Mouse (Mus musculus) heart, embryonic 10.5 days (tissue): Measurements from ENCODE around the gene Lclat1. TPM values are rescaled to one million over a fixed set of nuclear protein-coding genes. Genes with fewer than 3 reads are reported as not detected.

Source experiments
- DNase-seq: peaks from one replicate; pipeline ENCODE4 v3.0.0-alpha.2; 2017; ENCODE audit warnings: low spot score
- H3K27ac ChIP-seq: fragments of 300-500 bp; sonication (generic); 2 replicates; pipeline ENCODE4 v1.5.1; 2016; ENCODE audit warnings: mild to moderate bottlenecking
- H3K27me3 ChIP-seq: fragments of 300-500 bp; sonication (generic); 2 replicates; pipeline ENCODE4 v1.6.1; 2016; ENCODE audit warnings: mild to moderate bottlenecking; ENCODE audit not compliant: poor library complexity, insufficient read depth, severe bottlenecking
- H3K36me3 ChIP-seq: fragments of 300-500 bp; sonication (generic); 2 replicates; pipeline ENCODE4 v1.6.1; 2016; ENCODE audit warnings: mild to moderate bottlenecking, moderate library complexity
- H3K4me1 ChIP-seq: fragments of 300-500 bp; sonication (generic); 2 replicates; pipeline ENCODE4 v1.6.1; 2016; ENCODE audit warnings: mild to moderate bottlenecking
- H3K4me3 ChIP-seq: fragments of 300-500 bp; sonication (generic); 2 replicates; pipeline ENCODE4 v1.5.1; 2016; ENCODE audit warnings: mild to moderate bottlenecking, moderate library complexity
- H3K9me3 ChIP-seq: fragments of 300-500 bp; sonication (generic); 2 replicates; pipeline ENCODE4 v1.6.1; 2016; ENCODE audit warnings: mild to moderate bottlenecking, moderate library complexity
- WGBS: fragments of 180-500 bp; shearing (Covaris S2); methylation state at CpG from one replicate; pipeline ENCODE4 v1.1.7; 2016; 5-methylcytosine and 5-hydroxymethylcytosine counted together
- polyA plus RNA-seq: library from polyadenylated mRNA; unstranded; fragments of >200 nt; fragmentation: Nextera tagmentation; extraction: Ambion mirVana; gene quantifications from 2 replicates; pipeline ENCODE4 v1.2.1, GENCODE M21; 2016

Lclat1 gene
- polyA plus RNA-seq, 1 experiment from 2014 or later = 24.4 TPM

DNA sequence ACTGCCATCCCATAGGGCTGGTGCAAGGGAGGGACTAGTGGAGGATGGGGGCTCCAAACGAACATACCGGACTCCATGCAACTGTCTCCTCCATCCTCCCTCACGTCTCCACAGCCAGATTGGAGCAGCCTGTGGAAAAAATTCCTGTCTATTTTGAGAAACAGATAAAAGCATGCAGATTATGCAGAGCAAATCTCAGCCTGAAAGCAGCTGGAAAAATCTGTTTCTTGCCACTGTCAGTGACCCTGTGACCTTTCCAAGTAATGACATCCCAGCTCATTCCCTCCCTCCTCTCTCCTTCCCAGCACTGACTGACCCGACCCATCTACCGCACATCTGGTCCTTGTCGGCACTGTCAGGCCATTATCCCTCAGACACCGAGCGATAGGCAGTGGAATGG is 35.5 kb upstream of the Lclat1 start:
- Histone ChIP-seq H3K4me3 (no peak overlapping the region), H3K27me3 (no peaks in the 10 kb centered on the region), H3K4me1 (peaks cover 67% of the 10 kb centered on the region), H3K36me3 (no peaks in the 10 kb centered on the region), H3K9me3 (no peaks in the 10 kb centered on the region), H3K27ac (peak overlapping the region; percentile 86)
- peak; percentile 91 for DNase-seq
- 12% methylated on average over 8 of the region's 8 CpGs for WGBS

- peaks cover 44% of the 10 kb centered on the region for H3K4me1 ChIP-seq
- peak; percentile 22 for DNase-seq
- H3K27ac ChIP-seq = peak overlapping the region; percentile 48; the same call in 1 of the 2 replicates
- H3K4me3 ChIP-seq = no peak overlapping the region
- H3K9me3 ChIP-seq = no peaks in the 10 kb centered on the region
- WGBS = 80% methylated on average over 3 of the region's 3 CpGs
- no peaks in the 10 kb centered on the region for H3K36me3 ChIP-seq
- H3K27me3 ChIP-seq = no peaks in the 10 kb centered on the region
These were observed 33.2 kb upstream of the Lclat1 start for GRCm38 (mm10) chr17:73074631-73075030.

GRCm38 (mm10) chr17:73075238-73075890 is 32.4 kb upstream of the Lclat1 start:
- H3K27ac ChIP-seq = 0 out of 2 replicates have a peak overlapping the region, but pooled peaks have one; percentile 36

DNA sequence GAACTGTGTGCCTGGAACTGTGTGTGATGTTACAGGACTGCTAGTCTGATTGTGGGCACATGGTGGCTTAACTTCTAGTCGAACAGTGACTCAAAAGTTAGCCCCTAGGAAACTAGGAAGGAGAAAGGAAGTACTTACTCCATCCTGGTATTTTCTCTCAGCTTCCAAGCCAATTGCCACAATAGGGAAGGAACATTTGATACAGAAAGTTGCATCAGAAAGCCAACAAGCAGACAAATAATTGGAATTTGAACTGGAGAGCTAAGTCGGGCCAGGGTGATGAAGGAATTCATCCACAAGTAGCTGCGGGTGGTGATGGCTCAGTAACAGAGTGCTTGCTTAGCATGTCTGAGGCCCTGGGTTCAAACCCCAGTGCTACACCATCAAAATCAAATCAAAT is 30.1 kb upstream of the Lclat1 start:
- H3K4me1 ChIP-seq = peaks cover 36% of the 10 kb centered on the region
- DNase-seq = peak; percentile 42
- H3K4me3 ChIP-seq = no peak overlapping the region
- H3K27me3 ChIP-seq = no peaks in the 10 kb centered on the region
- H3K9me3 ChIP-seq = no peaks in the 10 kb centered on the region
- H3K27ac ChIP-seq = peak overlapping the region; percentile 13; the same call in 1 of the 2 replicates
- H3K36me3 ChIP-seq = no peaks in the 10 kb centered on the region
- WGBS = 80% methylated on average over 3 of the region's 3 CpGs

More at GRCm38 (mm10) chr17:73075238-73075890, 32.4 kb upstream of the Lclat1 start:
- DNase-seq = peak; percentile 42
- WGBS = 89% methylated on average over 9 of the region's 9 CpGs
- no peak overlapping the region for H3K4me3 ChIP-seq
- no peaks in the 10 kb centered on the region for H3K36me3 ChIP-seq
- no peaks in the 10 kb centered on the region for H3K27me3 ChIP-seq
- H3K9me3 ChIP-seq = no peaks in the 10 kb centered on the region
- H3K4me1 ChIP-seq = peaks cover 38% of the 10 kb centered on the region

GRCm38 (mm10) chr17:73081360-73082133 is 26.2 kb upstream of the Lclat1 start:
- Histone ChIP-seq H3K27ac (peak overlapping the region; percentile 81), H3K27me3 (no peaks in the 10 kb centered on the region), H3K4me1 (peaks cover 33% of the 10 kb centered on the region), H3K9me3 (no peaks in the 10 kb centered on the region), H3K36me3 (no peaks in the 10 kb centered on the region), H3K4me3 (no peak overlapping the region)
- WGBS = 21% methylated on average over 9 of the region's 9 CpGs
- DNase-seq = peak; percentile 71

- 85% methylated on average over 4 of the region's 4 CpGs for WGBS
- DNase-seq = no peak
- peak overlapping the region; percentile 81 for H3K27ac ChIP-seq
These were observed 25.1 kb upstream of the Lclat1 start for GRCm38 (mm10) chr17:73082506-73083196.

GRCm38 (mm10) chr17:73087045-73087910 is 20.5 kb upstream of the Lclat1 start:
- 11% methylated on average over 13 of the region's 13 CpGs for WGBS

More at GRCm38 (mm10) chr17:73082506-73083196, 25.1 kb upstream of the Lclat1 start:
- Histone ChIP-seq H3K4me1 (peaks cover 39% of the 10 kb centered on the region), H3K27me3 (no peaks in the 10 kb centered on the region), H3K36me3 (no peaks in the 10 kb centered on the region), H3K4me3 (no peak overlapping the region), H3K9me3 (no peaks in the 10 kb centered on the region)

GRCm38 (mm10) chr17:73091368-73091767 is 16.4 kb upstream of the Lclat1 start:
- Histone ChIP-seq H3K27me3 (no peaks in the 10 kb centered on the region), H3K4me3 (no peak overlapping the region), H3K27ac (no peak overlapping the region), H3K36me3 (no peaks in the 10 kb centered on the region), H3K4me1 (peaks cover 17% of the 10 kb centered on the region), H3K9me3 (no peaks in the 10 kb centered on the region)
- 82% methylated on average over 8 of the region's 8 CpGs for WGBS
- DNase-seq = peak; percentile 45

More at GRCm38 (mm10) chr17:73087045-73087910, 20.5 kb upstream of the Lclat1 start:
- peak overlapping the region; percentile 74 for H3K27ac ChIP-seq
- H3K36me3 ChIP-seq = no peaks in the 10 kb centered on the region
- no peak for DNase-seq
- H3K9me3 ChIP-seq = no peaks in the 10 kb centered on the region
- H3K4me3 ChIP-seq = no peak overlapping the region
- peaks cover 22% of the 10 kb centered on the region for H3K4me1 ChIP-seq
- no peaks in the 10 kb centered on the region for H3K27me3 ChIP-seq

DNA sequence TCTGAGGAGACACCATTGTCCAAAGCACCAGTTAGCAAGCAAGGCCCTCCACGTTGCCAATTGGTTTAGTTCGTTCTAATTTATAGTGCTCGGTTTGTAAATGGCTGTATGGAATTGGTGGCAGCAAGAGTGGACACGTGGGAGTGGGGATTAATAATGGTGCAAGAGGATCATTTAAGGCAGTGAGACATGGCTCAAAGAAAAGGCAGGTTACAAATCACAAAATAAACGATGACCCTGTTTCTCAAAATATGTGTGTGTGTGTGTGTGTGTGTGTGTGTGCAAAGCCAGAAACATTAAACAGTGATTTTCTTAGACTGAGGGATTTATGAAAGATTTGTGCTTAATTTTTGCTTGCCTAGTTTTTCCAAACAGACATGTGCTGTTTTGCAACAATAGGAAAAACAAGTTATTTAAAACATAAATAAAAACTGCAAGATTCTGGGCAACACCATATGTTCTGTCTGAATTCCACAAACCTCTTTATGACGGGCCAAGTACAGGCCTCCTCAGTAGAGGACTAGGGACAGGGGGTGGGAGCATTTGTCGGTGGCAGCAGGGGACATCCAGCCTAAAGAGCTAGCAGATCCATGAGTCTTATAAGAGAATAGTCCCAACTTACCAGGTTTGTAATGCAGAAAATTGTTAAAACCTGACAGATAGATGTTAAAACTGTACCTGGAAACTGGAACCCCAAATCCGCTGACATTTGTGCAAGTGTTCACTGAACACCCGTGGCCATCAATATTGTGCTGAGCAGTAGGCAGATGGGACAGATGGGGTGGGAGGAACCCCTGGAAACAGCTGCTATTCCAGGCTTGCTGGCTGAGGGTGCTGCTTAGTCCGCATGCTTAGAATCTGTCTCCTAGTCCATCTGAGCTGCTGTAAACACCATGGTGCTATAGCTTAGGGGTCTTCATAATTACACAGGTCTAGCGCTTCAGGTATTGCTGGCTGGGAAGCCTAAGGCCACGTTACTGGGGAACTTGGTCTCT is 15.4 kb upstream of the Lclat1 start:
- H3K36me3 ChIP-seq = no peaks in the 10 kb centered on the region
- H3K27me3 ChIP-seq = no peaks in the 10 kb centered on the region
- H3K27ac ChIP-seq = 0 out of 2 replicates have a peak overlapping the region, but pooled peaks have one; percentile 10
- no peak overlapping the region for H3K4me3 ChIP-seq
- peaks cover 6% of the 10 kb centered on the region for H3K4me1 ChIP-seq
- WGBS = 82% methylated on average over 12 of the region's 12 CpGs
- peak; percentile 28 for DNase-seq
- no peaks in the 10 kb centered on the region for H3K9me3 ChIP-seq

- Histone ChIP-seq H3K4me1 (peaks cover 5% of the 10 kb centered on the region; the same call in 1 of the 2 replicates), H3K27me3 (no peaks in the 10 kb centered on the region), H3K36me3 (no peaks in the 10 kb centered on the region), H3K4me3 (no peak overlapping the region), H3K9me3 (no peaks in the 10 kb centered on the region), H3K27ac (no peak overlapping the region)
- DNase-seq = peak; percentile 52
- WGBS = 87% methylated on average over 11 of the region's 11 CpGs
These were observed 12.7 kb upstream of the Lclat1 start for GRCm38 (mm10) chr17:73095070-73095469.

GRCm38 (mm10) chr17:73095585-73095984 is 12.2 kb upstream of the Lclat1 start:
- Histone ChIP-seq H3K27me3 (no peaks in the 10 kb centered on the region), H3K27ac (no peak overlapping the region), H3K4me1 (peaks cover 5% of the 10 kb centered on the region; the same call in 1 of the 2 replicates), H3K4me3 (no peak overlapping the region), H3K9me3 (no peaks in the 10 kb centered on the region), H3K36me3 (no peaks in the 10 kb centered on the region)
- peak; percentile 11 for DNase-seq
- 89% methylated on average over 8 of the region's 8 CpGs for WGBS
